Mouse (Mus musculus): ENCODE measurements at regions not wholly inside any gene's neighbourhood (a gene's known extent, or its start where the extent isn't known, plus 50 kb on each side); places are given as distances from the start of the nearest gene placed in this dataset.
A peak's percentile ranks its signal among the peaks of the same experiment; 100 is the strongest.

GRCm38 (mm10) chr16:46331336-46331735 is 167.0 kb downstream of the Nectin3 start:
- Histone ChIP-seq H3K4me1 (no peaks in the 10 kb centered on the region), H3K9me3 (no peaks in the 10 kb centered on the region), H3K27me3 (replicated peaks) (no peaks in the 10 kb centered on the region), H3K27ac (no peak overlapping the region), H3K36me3 (replicated peaks) (no peaks in the 10 kb centered on the region), H3K4me3 (no peak overlapping the region), H3K9ac (no peak overlapping the region), H3K4me2 (no peak overlapping the region)
- ATAC-seq (replicated peaks) = no peak
- whole genome bisulfite sequencing = 69% methylated on average over 6 of the region's 6 CpGs

GRCm38 (mm10) chr16:46299079-46299721 is 144.3 kb upstream of the Gm4737 start:
- no peak overlapping the region for H3K4me2 ChIP-seq
- ATAC-seq (replicated peaks) = no peak
- H3K4me3 ChIP-seq = no peak overlapping the region
- H3K4me1 ChIP-seq = no peaks in the 10 kb centered on the region
- no peak overlapping the region for H3K27ac ChIP-seq
- no peaks in the 10 kb centered on the region for H3K9me3 ChIP-seq
- H3K9ac ChIP-seq = no peak overlapping the region
- H3K27me3 ChIP-seq (replicated peaks) = no peaks in the 10 kb centered on the region
- WGBS = 82% methylated on average over 3 of the region's 3 CpGs
- no peaks in the 10 kb centered on the region for H3K36me3 ChIP-seq (replicated peaks)

GRCm38 (mm10) chr16:46297192-46297591 is 142.3 kb upstream of the Gm4737 start:
- WGBS = 76% methylated on average over 2 of the region's 2 CpGs
- H3K9ac ChIP-seq = no peak overlapping the region

GRCm38 (mm10) chr16:46296412-46296811 is 141.5 kb upstream of the Gm4737 start:
- Histone ChIP-seq H3K4me3 (no peak overlapping the region), H3K4me2 (no peak overlapping the region), H3K9ac (no peak overlapping the region), H3K4me1 (no peaks in the 10 kb centered on the region), H3K9me3 (no peaks in the 10 kb centered on the region), H3K27me3 (replicated peaks) (no peaks in the 10 kb centered on the region), H3K36me3 (replicated peaks) (no peaks in the 10 kb centered on the region), H3K27ac (no peak overlapping the region)
- no peak; the same call in 1 of the 2 replicates for ATAC-seq (replicated peaks)
- WGBS = 35% methylated on average over 2 of the region's 2 CpGs

More at GRCm38 (mm10) chr16:46297192-46297591, 142.3 kb upstream of the Gm4737 start:
- ATAC-seq (replicated peaks) = no peak; the same call in 1 of the 2 replicates
- Histone ChIP-seq H3K9me3 (no peaks in the 10 kb centered on the region), H3K4me3 (no peak overlapping the region), H3K27me3 (replicated peaks) (no peaks in the 10 kb centered on the region), H3K4me1 (no peaks in the 10 kb centered on the region), H3K4me2 (no peak overlapping the region), H3K27ac (no peak overlapping the region), H3K36me3 (replicated peaks) (no peaks in the 10 kb centered on the region)

- Histone ChIP-seq H3K36me3 (replicated peaks) (no peaks in the 10 kb centered on the region), H3K27me3 (replicated peaks) (no peaks in the 10 kb centered on the region), H3K4me3 (no peak overlapping the region), H3K9me3 (no peaks in the 10 kb centered on the region), H3K9ac (no peak overlapping the region), H3K27ac (no peak overlapping the region), H3K4me2 (no peak overlapping the region), H3K4me1 (no peaks in the 10 kb centered on the region)
- no peak for ATAC-seq (replicated peaks)
- WGBS = 19% methylated on average over 1 of the region's 1 CpGs
Measured at GRCm38 (mm10) chr16:46293831-46294230, 139.0 kb upstream of the Gm4737 start.

GRCm38 (mm10) chr16:46291067-46291833 is 136.4 kb upstream of the Gm4737 start:
- no peaks in the 10 kb centered on the region for H3K9me3 ChIP-seq
- 0 out of 2 replicates have a peak, but pooled peaks have one; percentile 40 for ATAC-seq (replicated peaks)
- 21% methylated on average over 6 of the region's 6 CpGs for WGBS
- H3K4me1 ChIP-seq = no peaks in the 10 kb centered on the region
- no peak overlapping the region for H3K4me2 ChIP-seq
- no peaks in the 10 kb centered on the region for H3K36me3 ChIP-seq (replicated peaks)
- no peak overlapping the region for H3K4me3 ChIP-seq
- H3K27me3 ChIP-seq (replicated peaks) = no peaks in the 10 kb centered on the region
- no peak overlapping the region for H3K27ac ChIP-seq
- no peak overlapping the region for H3K9ac ChIP-seq

GRCm38 (mm10) chr16:46290199-46290598 is 135.3 kb upstream of the Gm4737 start:
- WGBS = 42% methylated on average over 2 of the region's 2 CpGs
- H3K9ac ChIP-seq = no peak overlapping the region
- no peak overlapping the region for H3K27ac ChIP-seq
- no peak overlapping the region for H3K4me2 ChIP-seq
- no peaks in the 10 kb centered on the region for H3K36me3 ChIP-seq (replicated peaks)
- H3K4me1 ChIP-seq = no peaks in the 10 kb centered on the region
- peak; percentile 77 for ATAC-seq (replicated peaks)
- no peak overlapping the region for H3K4me3 ChIP-seq
- no peaks in the 10 kb centered on the region for H3K9me3 ChIP-seq
- no peaks in the 10 kb centered on the region for H3K27me3 ChIP-seq (replicated peaks)

GRCm38 (mm10) chr16:46267533-46267932 is 112.7 kb upstream of the Gm4737 start:
- ATAC-seq (replicated peaks) = no peak
- Histone ChIP-seq H3K36me3 (replicated peaks) (no peaks in the 10 kb centered on the region), H3K27ac (no peak overlapping the region), H3K4me2 (no peak overlapping the region), H3K4me1 (no peaks in the 10 kb centered on the region), H3K9me3 (no peaks in the 10 kb centered on the region), H3K9ac (no peak overlapping the region), H3K4me3 (no peak overlapping the region), H3K27me3 (replicated peaks) (no peaks in the 10 kb centered on the region)
- WGBS = 88% methylated on average over 2 of the region's 2 CpGs

- H3K9ac ChIP-seq = no peak overlapping the region
- H3K4me2 ChIP-seq = no peak overlapping the region
- H3K9me3 ChIP-seq = no peaks in the 10 kb centered on the region
- H3K27ac ChIP-seq = no peak overlapping the region
- no peaks in the 10 kb centered on the region for H3K27me3 ChIP-seq (replicated peaks)
- no peak overlapping the region for H3K4me3 ChIP-seq
- ATAC-seq (replicated peaks) = no peak
- no peaks in the 10 kb centered on the region for H3K4me1 ChIP-seq
- WGBS = 71% methylated on average over 4 of the region's 4 CpGs
- H3K36me3 ChIP-seq (replicated peaks) = no peaks in the 10 kb centered on the region
Measured at GRCm38 (mm10) chr16:46251639-46252038, 96.8 kb upstream of the Gm4737 start.

GRCm38 (mm10) chr16:46250943-46251342 is 96.1 kb upstream of the Gm4737 start:
- ATAC-seq (replicated peaks) = no peak
- Histone ChIP-seq H3K27ac (no peak overlapping the region), H3K9me3 (no peaks in the 10 kb centered on the region), H3K27me3 (replicated peaks) (no peaks in the 10 kb centered on the region), H3K4me3 (no peak overlapping the region), H3K4me1 (no peaks in the 10 kb centered on the region), H3K4me2 (no peak overlapping the region), H3K36me3 (replicated peaks) (no peaks in the 10 kb centered on the region), H3K9ac (no peak overlapping the region)
- WGBS = 70% methylated on average over 3 of the region's 3 CpGs

- no peaks in the 10 kb centered on the region for H3K4me1 ChIP-seq
- H3K9ac ChIP-seq = no peak overlapping the region
- no peak for ATAC-seq (replicated peaks)
- H3K27ac ChIP-seq = no peak overlapping the region
- no peaks in the 10 kb centered on the region for H3K36me3 ChIP-seq (replicated peaks)
- 82% methylated on average over 5 of the region's 5 CpGs for WGBS
- H3K4me2 ChIP-seq = no peak overlapping the region
- no peak overlapping the region for H3K4me3 ChIP-seq
- H3K9me3 ChIP-seq = no peaks in the 10 kb centered on the region
- no peaks in the 10 kb centered on the region for H3K27me3 ChIP-seq (replicated peaks)
Measured at GRCm38 (mm10) chr16:46245598-46245997, 90.7 kb upstream of the Gm4737 start.

- H3K4me1 ChIP-seq = no peaks in the 10 kb centered on the region
- H3K9me3 ChIP-seq = no peaks in the 10 kb centered on the region
- ATAC-seq (replicated peaks) = peak; percentile 33; the same call in 1 of the 2 replicates
- no peak overlapping the region for H3K4me3 ChIP-seq
- no peak overlapping the region for H3K27ac ChIP-seq
- no peak overlapping the region for H3K9ac ChIP-seq
- H3K27me3 ChIP-seq (replicated peaks) = no peaks in the 10 kb centered on the region
- H3K36me3 ChIP-seq (replicated peaks) = no peaks in the 10 kb centered on the region
- no peak overlapping the region for H3K4me2 ChIP-seq
- 73% methylated on average over 3 of the region's 3 CpGs for WGBS
Measured at GRCm38 (mm10) chr16:46228744-46229143, 73.9 kb upstream of the Gm4737 start.
